Mouse (Mus musculus) midbrain, embryonic 10.5 days (tissue): ENCODE data around the gene Rnf169. TPM values are rescaled to one million over a fixed set of nuclear protein-coding genes. Genes with fewer than 3 reads are reported as not detected.
"Not testable (repeated sequence)": the region's sequence is repeated elsewhere in the genome, so short reads cannot be mapped to it uniquely, and the experiment has no call there.

ENCODE experiments used
- DNase-seq: peaks from one replicate; pipeline ENCODE4 v3.0.0-alpha.2; 2017; ENCODE audit warnings: low spot score
- H3K27ac ChIP-seq: fragments of 300-500 bp; sonication (generic); replicated peaks from 2 replicates; pipeline ENCODE4 v1.5.1; 2016; ENCODE audit warnings: mild to moderate bottlenecking
- H3K27me3 ChIP-seq: fragments of 300-500 bp; sonication (generic); 2 replicates; pipeline ENCODE4 v1.6.1; 2016; ENCODE audit warnings: low read depth, mild to moderate bottlenecking; ENCODE audit not compliant: poor library complexity, severe bottlenecking
- H3K36me3 ChIP-seq: fragments of 300-500 bp; sonication (generic); 2 replicates; pipeline ENCODE4 v1.6.1; 2016; ENCODE audit warnings: mild to moderate bottlenecking, moderate library complexity
- H3K4me1 ChIP-seq: fragments of 300-500 bp; sonication (generic); 2 replicates; pipeline ENCODE4 v1.6.1; 2016
- H3K4me3 ChIP-seq: fragments of 300-500 bp; sonication (generic); 2 replicates; pipeline ENCODE4 v1.5.1; 2016; ENCODE audit warnings: mild to moderate bottlenecking, moderate library complexity
- H3K9me3 ChIP-seq: fragments of 300-500 bp; sonication (generic); replicated peaks from 2 replicates; pipeline ENCODE4 v1.6.1; 2016; ENCODE audit warnings: mild to moderate bottlenecking
- WGBS: fragments of 180-500 bp; shearing (Covaris S2); methylation state at CpG from one replicate; pipeline ENCODE4 v1.1.7; 2016; 5-methylcytosine and 5-hydroxymethylcytosine counted together
- polyA plus RNA-seq: library from polyadenylated mRNA; unstranded; fragments of >200 nt; fragmentation: Nextera tagmentation; extraction: Ambion mirVana; gene quantifications from 2 replicates; pipeline ENCODE4 v1.2.1, GENCODE M21; 2016

Gene Rnf169
- polyA plus RNA-seq, 1 experiment from 2014 or later: 4.0 TPM

DNA sequence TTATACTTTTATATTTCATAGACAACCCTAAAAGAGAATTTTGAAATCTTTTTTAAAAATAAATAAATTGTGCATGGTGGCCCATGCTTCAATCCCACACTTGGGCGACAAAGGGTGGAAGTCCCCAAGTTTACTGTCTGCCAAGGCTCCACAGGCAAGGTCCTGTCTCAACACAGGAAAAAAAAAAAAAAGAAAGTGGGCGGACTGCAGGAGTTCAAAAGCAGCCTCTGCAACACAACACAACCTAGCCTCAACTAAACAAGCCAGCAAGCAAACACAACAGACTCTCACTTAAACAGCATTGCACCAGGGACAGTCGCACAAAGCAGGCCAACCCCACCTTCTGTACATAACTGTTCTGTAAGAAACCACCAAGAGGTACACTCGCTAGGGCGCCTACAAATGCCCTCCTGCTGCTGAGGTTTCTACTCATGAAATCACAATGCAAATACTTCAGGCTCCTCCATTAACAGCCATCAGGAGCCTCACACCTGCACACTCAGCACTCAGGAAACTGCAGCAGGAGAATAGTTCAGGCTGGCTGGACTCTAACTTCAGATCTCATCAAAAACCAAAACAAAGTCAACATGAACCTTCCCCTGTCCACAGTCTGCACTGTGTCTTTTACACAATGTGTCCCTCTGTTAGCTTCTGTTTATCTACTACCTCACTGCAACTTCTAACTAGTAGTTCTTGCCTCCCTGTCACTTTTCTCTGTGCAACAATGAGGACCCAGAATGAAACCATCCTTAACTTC, 4.3 kb downstream of the Rnf169 start:
- DNase-seq: no peak
- 85% methylated on average over 5 of the region's 5 CpGs for WGBS
- no peaks in the 10 kb centered on the region for H3K27me3 ChIP-seq

DNA sequence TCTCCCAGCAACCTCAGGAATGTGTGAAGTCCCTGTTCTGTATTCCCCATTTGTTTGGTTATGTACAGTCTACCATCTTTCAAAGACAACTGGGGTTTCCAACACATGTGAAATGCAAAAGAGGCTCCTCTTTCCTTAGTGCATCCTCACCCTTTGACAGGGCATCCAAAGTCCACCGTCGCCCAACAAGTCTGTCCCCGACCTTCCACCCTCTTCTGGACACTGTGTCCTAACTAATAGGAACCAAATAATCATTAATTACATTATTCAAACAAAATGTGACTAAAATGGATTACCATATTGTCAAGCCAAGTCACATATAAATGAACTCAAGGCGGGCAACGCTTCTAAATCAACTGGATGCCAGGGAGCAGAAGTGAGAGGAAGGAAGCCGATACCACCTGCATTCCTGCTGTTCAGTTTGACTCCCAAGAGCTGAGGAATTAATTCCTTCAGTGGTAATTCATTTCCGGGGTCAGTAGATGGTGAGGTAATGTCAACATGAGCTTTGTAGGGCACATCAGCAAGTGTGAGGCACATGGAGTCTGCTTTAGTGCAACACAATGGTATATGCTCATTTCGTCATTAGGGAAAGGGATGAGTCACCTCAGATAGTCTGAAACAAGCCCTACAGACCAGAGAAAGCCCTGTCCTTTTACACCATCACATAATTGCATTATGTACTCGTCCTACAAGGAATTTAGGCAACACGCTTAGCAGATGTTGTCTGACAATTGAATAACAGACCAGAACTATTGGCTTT, 5.9 kb downstream of the Rnf169 start:
- 83% methylated on average over 10 of the region's 10 CpGs for WGBS
- Histone ChIP-seq H3K4me3 (no peak overlapping the region), H3K9me3 (peaks cover 5% of the 10 kb centered on the region), H3K27ac (no peak overlapping the region), H3K4me1 (peaks cover 57% of the 10 kb centered on the region), H3K36me3 (peaks cover 12% of the 10 kb centered on the region), H3K27me3 (no peaks in the 10 kb centered on the region)
- DNase-seq: no peak

More for the DNA sequence above, 4.3 kb downstream of the Rnf169 start:
- Histone ChIP-seq H3K27ac (no peak overlapping the region), H3K4me1 (peaks cover 51% of the 10 kb centered on the region), H3K4me3 (no peak overlapping the region), H3K9me3 (peaks cover 5% of the 10 kb centered on the region), H3K36me3 (peaks cover 12% of the 10 kb centered on the region)

- 95% methylated on average over 3 of the region's 3 CpGs for WGBS
- H3K36me3 ChIP-seq: peaks cover 12% of the 10 kb centered on the region
These were observed 7.3 kb downstream of the Rnf169 start for GRCm38 (mm10) chr7:99972912-99973311.

GRCm38 (mm10) chr7:99971926-99972325, 8.3 kb downstream of the Rnf169 start:
- no peak for DNase-seq
- Histone ChIP-seq H3K36me3 (peaks cover 6% of the 10 kb centered on the region), H3K4me1 (peaks cover 60% of the 10 kb centered on the region), H3K27me3 (no peaks in the 10 kb centered on the region), H3K9me3 (peaks cover 5% of the 10 kb centered on the region), H3K4me3 (no peak overlapping the region), H3K27ac (0 out of 2 replicates have a peak overlapping the region, but pooled peaks have one; percentile 13)
- 85% methylated on average over 2 of the region's 2 CpGs for WGBS

More at GRCm38 (mm10) chr7:99972912-99973311, 7.3 kb downstream of the Rnf169 start:
- not testable (repeated sequence) for H3K27me3 ChIP-seq, H3K4me3 ChIP-seq, H3K27ac ChIP-seq, H3K9me3 ChIP-seq, DNase-seq
- peaks cover 58% of the 10 kb centered on the region for H3K4me1 ChIP-seq

DNA sequence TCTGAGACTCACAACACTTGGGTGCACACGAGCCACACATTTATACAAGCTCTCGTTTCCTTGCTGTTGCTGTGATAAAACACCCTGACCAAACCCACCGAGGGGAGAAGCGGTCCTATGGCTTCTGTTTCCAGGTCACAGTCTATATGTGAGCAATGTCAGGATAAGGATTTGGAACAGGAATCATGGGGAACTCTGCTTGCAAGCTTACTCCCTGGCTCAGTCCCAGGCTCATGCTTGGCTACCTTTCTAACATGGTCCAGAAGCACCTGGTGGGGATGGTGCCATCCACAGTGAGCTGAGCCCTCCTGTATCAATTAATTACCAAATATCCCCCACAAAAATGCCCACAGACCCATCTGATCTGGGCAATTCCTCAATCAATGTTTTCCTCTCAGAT, 11.1 kb downstream of the Rnf169 start:
- Histone ChIP-seq H3K9me3 (no peaks in the 10 kb centered on the region), H3K4me1 (peaks cover 75% of the 10 kb centered on the region), H3K27me3 (no peaks in the 10 kb centered on the region), H3K36me3 (no peaks in the 10 kb centered on the region), H3K4me3 (no peak overlapping the region), H3K27ac (no peak overlapping the region)
- 85% methylated on average over 4 of the region's 4 CpGs for WGBS
- DNase-seq: no peak

GRCm38 (mm10) chr7:99966011-99966721, 14.1 kb downstream of the Rnf169 start:
- peak; percentile 33 for DNase-seq
- Histone ChIP-seq H3K4me3 (no peak overlapping the region), H3K27me3 (no peaks in the 10 kb centered on the region), H3K4me1 (peaks cover 55% of the 10 kb centered on the region), H3K36me3 (no peaks in the 10 kb centered on the region), H3K27ac (peak overlapping the region; percentile 58), H3K9me3 (no peaks in the 10 kb centered on the region)
- WGBS: 50% methylated on average over 9 of the region's 9 CpGs

GRCm38 (mm10) chr7:99965020-99965841, 15.0 kb downstream of the Rnf169 start:
- no peaks in the 10 kb centered on the region for H3K27me3 ChIP-seq
- H3K4me3 ChIP-seq: no peak overlapping the region
- no peak for DNase-seq
- peaks cover 52% of the 10 kb centered on the region for H3K4me1 ChIP-seq
- WGBS: 38% methylated on average over 9 of the region's 9 CpGs
- no peaks in the 10 kb centered on the region for H3K36me3 ChIP-seq
- H3K27ac ChIP-seq: peak overlapping the region; percentile 58
- H3K9me3 ChIP-seq: no peaks in the 10 kb centered on the region

- DNase-seq: no peak
- no peak overlapping the region for H3K27ac ChIP-seq
- no peaks in the 10 kb centered on the region for H3K27me3 ChIP-seq
- 81% methylated on average over 3 of the region's 3 CpGs for WGBS
- H3K4me3 ChIP-seq: no peak overlapping the region
- H3K36me3 ChIP-seq: no peaks in the 10 kb centered on the region
- no peaks in the 10 kb centered on the region for H3K9me3 ChIP-seq
- peaks cover 34% of the 10 kb centered on the region for H3K4me1 ChIP-seq
These were observed 16.9 kb downstream of the Rnf169 start for GRCm38 (mm10) chr7:99963237-99963860.

GRCm38 (mm10) chr7:99962536-99963236, 17.6 kb downstream of the Rnf169 start:
- Histone ChIP-seq H3K4me1 (peaks cover 30% of the 10 kb centered on the region), H3K27ac (no peak overlapping the region), H3K36me3 (no peaks in the 10 kb centered on the region), H3K9me3 (no peaks in the 10 kb centered on the region), H3K4me3 (no peak overlapping the region), H3K27me3 (no peaks in the 10 kb centered on the region)
- WGBS: 84% methylated on average over 8 of the region's 8 CpGs
- DNase-seq: no peak

DNA sequence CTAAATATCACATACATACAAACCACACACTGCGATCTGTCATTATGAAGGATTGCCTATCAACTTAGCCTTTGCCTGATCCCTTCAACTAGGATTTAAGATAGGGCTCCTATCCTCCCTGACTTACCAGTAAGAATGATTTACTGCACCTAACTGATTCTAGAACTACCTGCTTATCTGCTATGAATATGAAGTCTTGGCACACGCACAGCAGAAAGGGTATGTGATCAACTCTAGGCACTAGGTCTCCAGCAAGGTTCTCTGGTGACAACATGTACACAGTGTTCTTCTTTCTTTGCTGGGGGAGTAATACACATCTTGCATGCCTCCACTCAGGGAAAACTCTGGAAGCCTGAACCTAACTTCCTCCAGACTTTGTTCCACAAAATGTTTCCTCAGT, 18.7 kb downstream of the Rnf169 start:
- 96% methylated on average over 2 of the region's 2 CpGs for WGBS

GRCm38 (mm10) chr7:99960571-99960970, 19.7 kb downstream of the Rnf169 start:
- not testable (repeated sequence) for H3K4me3 ChIP-seq, H3K27ac ChIP-seq, H3K27me3 ChIP-seq, H3K36me3 ChIP-seq, H3K9me3 ChIP-seq, DNase-seq
- H3K4me1 ChIP-seq: peaks cover 11% of the 10 kb centered on the region
- 90% methylated on average over 2 of the region's 2 CpGs for WGBS

More for the DNA sequence above, 18.7 kb downstream of the Rnf169 start:
- H3K4me1 ChIP-seq: peaks cover 20% of the 10 kb centered on the region
- DNase-seq: no peak
- no peak overlapping the region for H3K27ac ChIP-seq
- no peak overlapping the region for H3K4me3 ChIP-seq
- no peaks in the 10 kb centered on the region for H3K36me3 ChIP-seq
- no peaks in the 10 kb centered on the region for H3K27me3 ChIP-seq
- H3K9me3 ChIP-seq: no peaks in the 10 kb centered on the region
